Mouse (Mus musculus) liver, adult 2 months (tissue): ENCODE measurements around the gene Pbx2. TPM values are rescaled to one million over a fixed set of nuclear protein-coding genes. Genes with fewer than 3 reads are reported as not detected.

ENCODE experiments used
- DNase-seq: peaks from one replicate; pipeline ENCODE4 v3.0.0-alpha.2; 2011; ENCODE audit warnings: low read depth, low spot score; ENCODE audit errors: extremely low read depth
- H3K27ac ChIP-seq: fragments of 200-500 bp; replicated peaks from 2 replicates; pipeline ENCODE4 v1.5.1; 2012; ENCODE audit warnings: low read depth, mild to moderate bottlenecking, control low read depth, inconsistent platforms, low read length; ENCODE audit not compliant: insufficient read depth
- H3K27me3 ChIP-seq: fragments of 200-500 bp; 2 replicates; pipeline ENCODE4 v1.6.1; 2012; ENCODE audit warnings: mild to moderate bottlenecking, moderate library complexity, low read length, inconsistent platforms; ENCODE audit not compliant: control insufficient read depth, insufficient read depth
- H3K36me3 ChIP-seq: fragments of 200-500 bp; 2 replicates; pipeline ENCODE4 v1.6.1; 2012; ENCODE audit warnings: low read length, inconsistent platforms; ENCODE audit not compliant: control insufficient read depth, insufficient read depth
- H3K4me1 ChIP-seq: fragments of 200-500 bp; 2 replicates; pipeline ENCODE4 v1.6.1; 2011; ENCODE audit warnings: low read length; ENCODE audit not compliant: control insufficient read depth, insufficient read depth
- H3K4me3 ChIP-seq: fragments of 200-500 bp; 2 replicates; pipeline ENCODE4 v1.5.1; 2011; ENCODE audit warnings: low read depth, mild to moderate bottlenecking, control low read depth, low read length, moderate library complexity; ENCODE audit not compliant: insufficient read depth
- H3K79me2 ChIP-seq: fragments of 200-500 bp; 2 replicates; pipeline ENCODE4 v1.6.1; 2012; ENCODE audit warnings: inconsistent platforms, mild to moderate bottlenecking, low read length, moderate library complexity; ENCODE audit not compliant: control insufficient read depth, insufficient read depth
- H3K9ac ChIP-seq: fragments of 200-500 bp; 2 replicates; pipeline ENCODE4 v1.6.1; 2012; ENCODE audit warnings: low read depth, mild to moderate bottlenecking, control low read depth, inconsistent platforms, low read length
- CTCF ChIP-seq: fragments of 200-500 bp; IDR thresholded peaks from 2 replicates; pipeline ENCODE4 v1.5.1; 2011; ENCODE audit warnings: low read depth, low read length, control low read depth
- POLR2A ChIP-seq: fragments of 200-500 bp; IDR thresholded peaks from 2 replicates; pipeline ENCODE4 v1.6.1; 2011; ENCODE audit warnings: low read length, control low read depth; ENCODE audit not compliant: insufficient read depth; ENCODE audit errors: extremely low read depth
- WGBS: fragments of 180-500 bp; shearing (Covaris S2); methylation state at CpG from one replicate; pipeline ENCODE4 v1.1.7; 2018; 5-methylcytosine and 5-hydroxymethylcytosine counted together
- polyA plus RNA-seq: library from polyadenylated mRNA; depleted of rRNA; stranded (reverse); fragments of >200 nt; gene quantifications from 2 replicates; pipeline ENCODE4 v1.2.3, GENCODE M21; 2012
- total RNA-seq: library from RNA; depleted of rRNA; stranded (reverse); fragments of >200 nt; gene quantifications from 2 replicates; pipeline ENCODE4 v1.2.3, GENCODE M21; 2014

Pbx2 gene
- total and polyA plus RNA-seq, 2 experiments: 10.9 to 21.1 TPM

GRCm38 (mm10) chr17:34628644-34628967 lies 37.5 kb downstream of the Pbx2 start:
- H3K27ac ChIP-seq: peak overlapping the region; percentile 82

DNA sequence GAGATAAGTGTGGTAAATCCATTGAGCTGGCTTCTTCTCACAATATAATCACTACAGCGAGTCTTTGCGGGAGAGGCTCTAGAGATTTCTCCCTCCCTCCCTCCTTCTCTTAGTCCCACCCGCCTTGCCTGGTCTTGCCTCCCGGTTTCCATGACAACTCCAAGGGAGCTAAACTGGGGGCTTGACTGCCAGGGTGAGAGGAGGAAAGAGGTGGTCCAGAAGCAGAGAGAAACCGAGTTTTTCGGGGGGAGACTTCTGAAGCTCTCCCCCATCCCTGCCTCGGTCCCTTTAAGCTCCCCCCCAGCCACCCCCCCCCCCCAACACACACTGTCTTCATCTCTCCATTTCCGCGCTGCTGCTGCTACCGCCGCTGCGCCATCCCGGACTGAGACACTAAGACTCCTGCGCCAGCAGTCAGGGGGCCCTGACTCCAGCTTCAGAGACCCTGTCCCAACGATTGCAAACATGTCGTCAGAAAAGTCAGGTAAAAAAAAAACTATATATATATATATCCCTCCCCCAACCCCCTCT lies 38.2 kb downstream of the Pbx2 start, which contains the start of gene Prrt1:
Gene Prrt1 (plus strand): TSS at position 313 of the 531 bp plus-strand sequence.
- Histone ChIP-seq H3K36me3 (peaks cover 2% of the 10 kb centered on the region; the same call in 1 of the 2 replicates), H3K9ac (no peak within 1 kb of the TSS), H3K27ac (peak within 1 kb of the TSS; percentile 82), H3K4me1 (0 out of 2 replicates have a peak, but pooled peaks cover 5% of the 10 kb centered on the region), H3K79me2 (no peaks in the 10 kb centered on the region), H3K27me3 (no peaks in the 10 kb centered on the region), H3K4me3 (no peak within 1 kb of the TSS)
- TF ChIP-seq POLR2A (no peak), CTCF (no peak)
- DNase-seq: no peak
- WGBS: 44% methylated on average over 16 of the region's 16 CpGs

More at GRCm38 (mm10) chr17:34628644-34628967, 37.5 kb downstream of the Pbx2 start:
- H3K79me2 ChIP-seq: no peaks in the 10 kb centered on the region
- H3K36me3 ChIP-seq: peaks cover 2% of the 10 kb centered on the region; the same call in 1 of the 2 replicates
- TF ChIP-seq CTCF (no peak), POLR2A (no peak)
- no peak for DNase-seq
- no peak overlapping the region for H3K4me3 ChIP-seq
- H3K4me1 ChIP-seq: 0 out of 2 replicates have a peak, but pooled peaks cover 5% of the 10 kb centered on the region
- H3K27me3 ChIP-seq: no peaks in the 10 kb centered on the region
- WGBS: 59% methylated on average over 5 of the region's 5 CpGs
- H3K9ac ChIP-seq: no peak overlapping the region

GRCm38 (mm10) chr17:34629796-34630603 lies 38.9 kb downstream of the Pbx2 start:
- peaks cover 2% of the 10 kb centered on the region; the same call in 1 of the 2 replicates for H3K36me3 ChIP-seq
- no peaks in the 10 kb centered on the region for H3K79me2 ChIP-seq
- DNase-seq: no peak
- TF ChIP-seq CTCF: no peak
- TF ChIP-seq POLR2A: no peak
- H3K4me1 ChIP-seq: 0 out of 2 replicates have a peak, but pooled peaks cover 5% of the 10 kb centered on the region
- 68% methylated on average over 12 of the region's 12 CpGs for WGBS
- H3K9ac ChIP-seq: no peak overlapping the region
- no peak overlapping the region for H3K27ac ChIP-seq
- no peaks in the 10 kb centered on the region for H3K27me3 ChIP-seq
- no peak overlapping the region for H3K4me3 ChIP-seq

GRCm38 (mm10) chr17:34630761-34631301 lies 39.8 kb downstream of the Pbx2 start:
- 8% methylated on average over 43 of the region's 48 CpGs for WGBS
- H3K27ac ChIP-seq: no peak overlapping the region
- peak overlapping the region; percentile 48; the same call in 1 of the 2 replicates for H3K9ac ChIP-seq
- no peaks in the 10 kb centered on the region for H3K27me3 ChIP-seq
- peak overlapping the region; percentile 22; the same call in 1 of the 2 replicates for H3K4me3 ChIP-seq
- no peak for DNase-seq
- TF ChIP-seq CTCF: no peak
- no peak for TF ChIP-seq POLR2A
- H3K4me1 ChIP-seq: 0 out of 2 replicates have a peak, but pooled peaks cover 5% of the 10 kb centered on the region
- H3K79me2 ChIP-seq: no peaks in the 10 kb centered on the region
- no peaks in the 10 kb centered on the region for H3K36me3 ChIP-seq

DNA sequence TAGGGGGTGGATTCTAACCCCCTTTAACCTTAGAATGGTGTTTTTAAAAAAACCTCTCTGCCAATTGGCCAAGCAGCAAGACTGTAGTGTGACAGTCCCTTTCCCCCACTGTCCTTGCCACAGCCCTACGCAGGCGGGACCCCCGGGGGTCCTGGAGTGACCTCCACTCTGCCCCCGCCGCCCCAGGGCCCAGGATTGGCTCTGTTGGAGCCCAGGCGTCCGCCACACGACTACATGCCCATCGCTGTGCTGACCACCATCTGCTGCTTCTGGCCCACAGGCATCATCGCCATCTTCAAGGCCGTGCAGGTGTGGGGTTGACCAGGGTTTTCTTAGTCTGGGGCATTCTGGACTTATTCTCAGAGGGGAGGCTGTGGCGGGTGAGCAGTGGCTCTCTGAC lies 40.6 kb downstream of the Pbx2 start:
- H3K79me2 ChIP-seq: no peaks in the 10 kb centered on the region
- H3K4me3 ChIP-seq: no peak overlapping the region
- H3K36me3 ChIP-seq: no peaks in the 10 kb centered on the region
- WGBS: 27% methylated on average over 12 of the region's 12 CpGs
- no peak for DNase-seq
- no peaks in the 10 kb centered on the region for H3K4me1 ChIP-seq
- H3K27ac ChIP-seq: no peak overlapping the region
- H3K27me3 ChIP-seq: no peaks in the 10 kb centered on the region
- TF ChIP-seq CTCF: no peak
- no peak for TF ChIP-seq POLR2A
- H3K9ac ChIP-seq: 0 out of 2 replicates have a peak overlapping the region, but pooled peaks have one; percentile 16
